Mouse (Mus musculus): Measurements from ENCODE around the gene Abca13.

Abca13 gene

GRCm38 (mm10) chr11:9731300-9731699 is 539.6 kb downstream of the Abca13 start:
- no peak for DNase-seq

Measured in right cerebral cortex, postnatal 25 days (tissue).